Mouse (Mus musculus): ENCODE data around the gene Ublcp1.
"Not testable (repeated sequence)": the region's sequence is repeated elsewhere in the genome, so short reads cannot be mapped to it uniquely, and the experiment has no call there.

Gene Ublcp1

GRCm38 (mm10) chr11:44489117-44489516, 18.8 kb upstream of the Ublcp1 start:
- DNase-seq = no peak

GRCm38 (mm10) chr11:44485089-44485736, 14.9 kb upstream of the Ublcp1 start:
- DNase-seq = no peak

GRCm38 (mm10) chr11:44480246-44480645, 9.9 kb upstream of the Ublcp1 start:
- DNase-seq = no peak

- no peak for DNase-seq
Measured at GRCm38 (mm10) chr11:44478382-44478781, 8.1 kb upstream of the Ublcp1 start.

GRCm38 (mm10) chr11:44476445-44476844, 6.1 kb upstream of the Ublcp1 start:
- DNase-seq = no peak

GRCm38 (mm10) chr11:44475467-44475866, 5.2 kb upstream of the Ublcp1 start:
- no peak for DNase-seq

- DNase-seq = no peak
Measured at GRCm38 (mm10) chr11:44471337-44471995, 1.2 kb upstream of the Ublcp1 start.

GRCm38 (mm10) chr11:44469646-44470431, 459 bp downstream of the Ublcp1 start:
- DNase-seq = peak; percentile 62

- DNase-seq = no peak
Measured at GRCm38 (mm10) chr11:44468306-44468790, 1.9 kb downstream of the Ublcp1 start.

GRCm38 (mm10) chr11:44466949-44467442, 3.3 kb downstream of the Ublcp1 start:
- no peak for DNase-seq

- DNase-seq = no peak
Measured at GRCm38 (mm10) chr11:44461493-44461892, 8.8 kb downstream of the Ublcp1 start.

- peak; percentile 75 for DNase-seq
Measured at GRCm38 (mm10) chr11:44453423-44453822, 16.9 kb downstream of the Ublcp1 start.

GRCm38 (mm10) chr11:44452016-44452415, 18.3 kb downstream of the Ublcp1 start:
- DNase-seq = not testable (repeated sequence)

- DNase-seq = peak; percentile 65
Measured at GRCm38 (mm10) chr11:44451046-44451445, 19.3 kb downstream of the Ublcp1 start.

- no peak for DNase-seq
Measured at GRCm38 (mm10) chr11:44437786-44438185, 32.5 kb downstream of the Ublcp1 start.

GRCm38 (mm10) chr11:44430036-44430435, 40.3 kb downstream of the Ublcp1 start:
- no peak for DNase-seq

- DNase-seq = no peak
Measured at GRCm38 (mm10) chr11:44427951-44428350, 42.3 kb downstream of the Ublcp1 start.

GRCm38 (mm10) chr11:44425626-44426025, 44.7 kb downstream of the Ublcp1 start:
- no peak for DNase-seq

- DNase-seq = no peak
Measured at GRCm38 (mm10) chr11:44425006-44425405, 45.3 kb downstream of the Ublcp1 start.

- no peak for DNase-seq
Measured at GRCm38 (mm10) chr11:44423955-44424354, 46.3 kb downstream of the Ublcp1 start.

- DNase-seq = no peak
Measured at GRCm38 (mm10) chr11:44423261-44423660, 47.0 kb downstream of the Ublcp1 start.

GRCm38 (mm10) chr11:44422337-44423111, 47.8 kb downstream of the Ublcp1 start:
- no peak for DNase-seq

- DNase-seq = no peak
Measured at GRCm38 (mm10) chr11:44417403-44417802, 52.9 kb downstream of the Ublcp1 start.

Data from thymus, postnatal 25 days (tissue).